Mouse (Mus musculus) liver, embryonic 16.5 days (tissue): Measurements from ENCODE around the gene Gm13276. TPM values are rescaled to one million over a fixed set of nuclear protein-coding genes. Genes with fewer than 3 reads are reported as not detected.
"Not testable (repeated sequence)": the region's sequence is repeated elsewhere in the genome, so short reads cannot be mapped to it uniquely, and the experiment has no call there.

Source experiments
- ATAC-seq: fragments of 200-750 bp; cut with Nextera tagmentation; 2 replicates; pipeline ENCODE4 v1.8.0; 2017; ENCODE audit warnings: low read depth, mild to moderate bottlenecking, moderate number of reproducible peaks, moderate library complexity
- H3K27ac ChIP-seq: fragments of 300-500 bp; sonication (generic); 2 replicates; pipeline ENCODE4 v1.5.1; 2014; ENCODE audit warnings: mild to moderate bottlenecking, low read length
- H3K27me3 ChIP-seq: fragments of 300-500 bp; sonication (generic); 2 replicates; pipeline ENCODE4 v1.6.1; 2014; ENCODE audit warnings: low read depth, low read length, mixed read lengths; ENCODE audit not compliant: control insufficient read depth, insufficient read depth
- H3K36me3 ChIP-seq: fragments of 300-500 bp; sonication (generic); 2 replicates; pipeline ENCODE4 v1.6.1; 2014; ENCODE audit warnings: mild to moderate bottlenecking; ENCODE audit not compliant: control insufficient read depth, insufficient read depth
- H3K4me1 ChIP-seq: fragments of 300-500 bp; sonication (generic); 2 replicates; pipeline ENCODE4 v1.6.1; 2014; ENCODE audit warnings: low read depth, low read length, mixed read lengths; ENCODE audit not compliant: control insufficient read depth
- H3K4me2 ChIP-seq: fragments of 300-500 bp; sonication (generic); 2 replicates; pipeline ENCODE4 v1.6.1; 2014; ENCODE audit warnings: low read depth, low read length, mixed read lengths
- H3K4me3 ChIP-seq: fragments of 300-500 bp; sonication (generic); 2 replicates; pipeline ENCODE4 v1.5.1; 2014; ENCODE audit warnings: low read depth, mild to moderate bottlenecking, low read length
- H3K9ac ChIP-seq: fragments of 300-500 bp; sonication (generic); 2 replicates; pipeline ENCODE4 v1.6.1; 2014; ENCODE audit warnings: low read depth, low read length
- H3K9me3 ChIP-seq: fragments of 300-500 bp; sonication (generic); replicated peaks from 2 replicates; pipeline ENCODE4 v1.6.1; 2016; ENCODE audit warnings: low read length; ENCODE audit not compliant: control insufficient read depth
- WGBS: fragments of 180-500 bp; shearing (Covaris S2); extraction: QIAGEN DNeasy Blood & Tissue Kit; methylation state at CpG from one replicate; pipeline ENCODE4 v1.1.7; 2014; ENCODE audit not compliant: insufficient replicate concordance; 5-methylcytosine and 5-hydroxymethylcytosine counted together
- polyA plus RNA-seq: library from polyadenylated mRNA; unstranded; fragments of >200 nt; fragmentation: Nextera tagmentation; extraction: Ambion mirVana; gene quantifications from 2 replicates; pipeline ENCODE4 v1.2.1, GENCODE M21; 2015

The Gm13276 gene
- polyA plus RNA-seq, 1 experiment from 2014 or later = not detected

- ATAC-seq, H3K9me3 ChIP-seq, H3K4me1 ChIP-seq, H3K27me3 ChIP-seq, H3K4me3 ChIP-seq, H3K9ac ChIP-seq, H3K4me2 ChIP-seq, H3K27ac ChIP-seq, H3K36me3 ChIP-seq: not testable (repeated sequence)
- no CpG with 5 or more reads among the region's 29 CpGs for WGBS
Observed at GRCm38 (mm10) chr4:88779550-88779949, 6.0 kb upstream of the Gm13276 start, which contains the start of gene Gm13272. Gene Gm13272 (plus strand): TSS chr4:88779850.

GRCm38 (mm10) chr4:88780320-88780719, 5.2 kb upstream of the Gm13276 start:
- not testable (repeated sequence) for H3K27me3 ChIP-seq, ATAC-seq, H3K9me3 ChIP-seq, H3K9ac ChIP-seq, H3K4me1 ChIP-seq, H3K4me3 ChIP-seq, H3K36me3 ChIP-seq, H3K27ac ChIP-seq, H3K4me2 ChIP-seq
- 50% methylated on average over 13 of the region's 18 CpGs for WGBS

- H3K9me3 ChIP-seq, H3K27me3 ChIP-seq, H3K4me3 ChIP-seq, H3K9ac ChIP-seq, H3K27ac ChIP-seq, H3K4me1 ChIP-seq, ATAC-seq, H3K36me3 ChIP-seq: not testable (repeated sequence)
- H3K4me2 ChIP-seq = peak within 1 kb of the TSS; percentile 41; the same call in 1 of the 2 replicates
- 8% methylated on average over 4 of the region's 7 CpGs for WGBS
Observed at GRCm38 (mm10) chr4:88781831-88782230, 3.7 kb upstream of the Gm13276 start, which contains the start of gene Ifnz. Gene Ifnz (plus strand): TSS chr4:88782131.

- not testable (repeated sequence) for H3K4me3 ChIP-seq, ATAC-seq, H3K9ac ChIP-seq, H3K36me3 ChIP-seq, H3K4me1 ChIP-seq, H3K9me3 ChIP-seq, H3K27me3 ChIP-seq, H3K27ac ChIP-seq
- H3K4me2 ChIP-seq = peak overlapping the region; percentile 41; the same call in 1 of the 2 replicates
- 0% methylated on average over 9 of the region's 31 CpGs for WGBS
Observed at GRCm38 (mm10) chr4:88782335-88782734, 3.2 kb upstream of the Gm13276 start.

- not testable (repeated sequence) for H3K4me2 ChIP-seq, H3K36me3 ChIP-seq, H3K4me3 ChIP-seq, H3K27me3 ChIP-seq, H3K9ac ChIP-seq, H3K4me1 ChIP-seq, H3K27ac ChIP-seq, ATAC-seq, H3K9me3 ChIP-seq
- 0% methylated on average over 1 of the region's 28 CpGs for WGBS
Observed at GRCm38 (mm10) chr4:88788402-88788801, 2.9 kb downstream of the Gm13276 start, which contains the start of gene Gm13277. Gene Gm13277 (plus strand): TSS chr4:88788632.

GRCm38 (mm10) chr4:88791250-88791649, 5.7 kb downstream of the Gm13276 start, which contains the start of gene Gm13278:
Gene Gm13278 (plus strand): TSS chr4:88791550.
- H3K27me3 ChIP-seq, H3K4me3 ChIP-seq, H3K9me3 ChIP-seq, H3K36me3 ChIP-seq, H3K9ac ChIP-seq, H3K27ac ChIP-seq, H3K4me1 ChIP-seq, H3K4me2 ChIP-seq, ATAC-seq: not testable (repeated sequence)
- WGBS = no CpG with 5 or more reads among the region's 28 CpGs

GRCm38 (mm10) chr4:88793936-88794675, 8.6 kb downstream of the Gm13276 start, which contains the start of gene Gm13275:
Gene Gm13275 (plus strand): TSS chr4:88794487.
- ATAC-seq, H3K9ac ChIP-seq: not testable (repeated sequence)

GRCm38 (mm10) chr4:88797097-88797496, 11.6 kb downstream of the Gm13276 start, which contains the start of gene Gm13279:
Gene Gm13279 (plus strand): TSS chr4:88797397.
- WGBS = no CpG with 5 or more reads among the region's 28 CpGs
- H3K9me3 ChIP-seq, H3K9ac ChIP-seq, H3K4me2 ChIP-seq, H3K4me3 ChIP-seq, H3K27me3 ChIP-seq, ATAC-seq, H3K27ac ChIP-seq, H3K36me3 ChIP-seq, H3K4me1 ChIP-seq: not testable (repeated sequence)

More at GRCm38 (mm10) chr4:88793936-88794675, 8.6 kb downstream of the Gm13276 start, which contains the start of gene Gm13275:
- H3K27me3 ChIP-seq, H3K9me3 ChIP-seq, H3K4me1 ChIP-seq, H3K36me3 ChIP-seq, H3K27ac ChIP-seq, H3K4me2 ChIP-seq, H3K4me3 ChIP-seq: not testable (repeated sequence)
- WGBS = 0% methylated on average over 9 of the region's 52 CpGs

GRCm38 (mm10) chr4:88799365-88799764, 13.9 kb downstream of the Gm13276 start, which contains the start of gene Gm13285:
Gene Gm13285 (plus strand): TSS chr4:88799665.
- H3K9me3 ChIP-seq, ATAC-seq, H3K9ac ChIP-seq, H3K4me3 ChIP-seq, H3K4me2 ChIP-seq, H3K27ac ChIP-seq, H3K4me1 ChIP-seq, H3K36me3 ChIP-seq, H3K27me3 ChIP-seq: not testable (repeated sequence)
- 20% methylated on average over 1 of the region's 7 CpGs for whole genome bisulfite sequencing
